Mouse (Mus musculus): Measurements from ENCODE around the gene Nr3c2. TPM values are rescaled to one million over a fixed set of nuclear protein-coding genes. Genes with fewer than 3 reads are reported as not detected.

Gene Nr3c2
- polyA plus RNA-seq, 1 experiment from 2014 or later, result 3.0 TPM

DNA sequence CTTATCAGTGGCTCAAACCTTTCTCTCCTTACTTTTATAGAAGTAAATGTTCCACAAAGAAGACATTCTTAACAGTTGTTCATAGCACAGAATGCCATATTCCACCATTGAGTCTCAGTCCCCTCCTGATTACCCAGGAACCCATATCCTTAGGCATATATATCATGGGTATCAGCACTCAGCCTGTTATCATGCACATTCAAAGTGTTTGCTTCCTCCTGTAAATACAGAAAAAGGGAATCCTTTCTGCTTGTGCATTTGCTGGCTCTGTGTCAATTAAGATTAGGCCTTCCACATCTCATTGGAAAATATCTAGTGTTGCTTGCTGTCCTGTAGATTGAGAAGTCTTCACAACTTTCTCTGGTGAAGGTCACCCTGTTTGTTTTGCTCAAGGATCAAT, 12.0 kb downstream of the Nr3c2 start:
- no peak overlapping the region for H3K4me2 ChIP-seq

DNA sequence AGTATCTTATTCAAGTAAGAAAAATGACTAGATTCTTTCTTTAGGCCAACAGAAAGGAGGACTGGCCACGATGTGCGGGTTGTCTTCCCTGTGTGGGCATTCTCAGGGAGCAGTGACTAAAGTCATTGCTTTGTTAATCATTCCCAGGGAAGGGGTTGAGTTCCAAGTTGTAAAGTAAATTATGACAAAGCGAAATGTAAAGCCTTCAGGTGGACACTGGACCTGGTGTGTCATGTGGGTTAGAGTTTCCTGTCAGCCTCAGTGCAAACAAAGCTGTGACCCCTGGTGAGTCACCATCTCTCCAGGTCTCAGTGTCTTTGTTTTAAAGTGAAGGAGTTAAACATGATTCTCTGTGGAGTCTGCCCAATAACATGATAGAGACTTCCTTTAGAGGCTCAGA, 13.4 kb downstream of the Nr3c2 start:
- WGBS, result 84% methylated on average over 3 of the region's 3 CpGs
- H3K27ac ChIP-seq, result no peak overlapping the region
- no peak for ATAC-seq (ENCODE audit: insufficient number of reproducible peaks, insufficient read depth, low FRiP score, low TSS enrichment, low read depth)
- no peak overlapping the region for H3K4me2 ChIP-seq
- H3K4me1 ChIP-seq, result no peaks in the 10 kb centered on the region
- no peaks in the 10 kb centered on the region for H3K36me3 ChIP-seq
- H3K27me3 ChIP-seq, result no peaks in the 10 kb centered on the region
- no peak overlapping the region for H3K4me3 ChIP-seq
- no peak overlapping the region for H3K9ac ChIP-seq
- no peaks in the 10 kb centered on the region for H3K9me3 ChIP-seq

More for the DNA sequence above, 12.0 kb downstream of the Nr3c2 start:
- Histone ChIP-seq H3K27me3 (no peaks in the 10 kb centered on the region), H3K27ac (no peak overlapping the region), H3K9me3 (no peaks in the 10 kb centered on the region), H3K9ac (no peak overlapping the region), H3K4me3 (no peak overlapping the region), H3K4me1 (no peaks in the 10 kb centered on the region), H3K36me3 (no peaks in the 10 kb centered on the region)
- no peak for ATAC-seq (ENCODE audit: insufficient number of reproducible peaks, insufficient read depth, low FRiP score, low TSS enrichment, low read depth)

DNA sequence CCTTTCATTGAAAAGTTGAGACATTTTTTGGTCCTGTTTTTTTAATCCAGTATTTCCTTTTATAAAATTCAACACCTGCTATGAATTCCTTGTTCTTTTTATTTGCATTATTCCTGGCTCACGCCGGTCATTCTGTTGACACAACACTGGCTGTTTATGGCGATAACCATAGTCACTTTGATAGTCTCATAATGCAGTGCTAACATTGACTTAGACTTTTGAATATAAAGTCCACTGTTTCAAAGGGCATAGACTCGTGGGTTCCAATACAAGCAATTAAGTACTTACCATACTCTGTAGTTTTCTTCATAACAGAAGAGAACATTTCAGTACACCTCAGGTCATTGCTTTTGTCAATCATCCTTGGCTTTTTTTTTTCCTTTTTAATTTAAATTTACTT, 14.0 kb downstream of the Nr3c2 start:
- Histone ChIP-seq H3K27me3 (no peaks in the 10 kb centered on the region), H3K4me2 (no peak overlapping the region), H3K4me3 (no peak overlapping the region), H3K9ac (no peak overlapping the region), H3K27ac (no peak overlapping the region), H3K4me1 (no peaks in the 10 kb centered on the region), H3K36me3 (no peaks in the 10 kb centered on the region), H3K9me3 (no peaks in the 10 kb centered on the region)
- WGBS, result 86% methylated on average over 4 of the region's 4 CpGs
- ATAC-seq (ENCODE audit: insufficient number of reproducible peaks, insufficient read depth, low FRiP score, low TSS enrichment, low read depth), result no peak

DNA sequence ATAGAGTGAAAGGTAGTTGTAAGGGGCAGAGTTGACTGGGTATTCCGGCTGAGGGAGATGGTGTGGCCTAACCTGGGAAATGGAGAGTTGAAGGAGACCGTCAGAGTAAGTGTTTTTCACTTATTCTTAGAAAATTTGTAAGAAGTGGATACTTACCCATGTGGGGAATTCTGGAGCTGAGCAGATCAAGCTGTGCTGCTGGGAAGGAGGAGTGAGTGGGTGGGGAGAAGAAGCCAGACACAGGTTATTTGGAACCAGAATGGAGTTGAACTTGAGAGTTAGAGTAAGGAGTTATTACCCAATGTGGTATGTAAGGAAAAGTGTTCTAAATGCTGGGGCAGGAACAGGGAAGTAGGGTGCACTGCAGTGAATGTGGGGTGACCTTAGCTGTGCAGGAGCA, 16.0 kb downstream of the Nr3c2 start:
- H3K36me3 ChIP-seq, result no peaks in the 10 kb centered on the region
- H3K27ac ChIP-seq, result no peak overlapping the region
- H3K27me3 ChIP-seq, result no peaks in the 10 kb centered on the region
- 90% methylated on average over 2 of the region's 2 CpGs for WGBS
- no peak overlapping the region for H3K4me2 ChIP-seq
- H3K4me1 ChIP-seq, result no peaks in the 10 kb centered on the region
- H3K9ac ChIP-seq, result no peak overlapping the region
- H3K9me3 ChIP-seq, result no peaks in the 10 kb centered on the region
- ATAC-seq (ENCODE audit: insufficient number of reproducible peaks, insufficient read depth, low FRiP score, low TSS enrichment, low read depth), result no peak
- H3K4me3 ChIP-seq, result no peak overlapping the region

DNA sequence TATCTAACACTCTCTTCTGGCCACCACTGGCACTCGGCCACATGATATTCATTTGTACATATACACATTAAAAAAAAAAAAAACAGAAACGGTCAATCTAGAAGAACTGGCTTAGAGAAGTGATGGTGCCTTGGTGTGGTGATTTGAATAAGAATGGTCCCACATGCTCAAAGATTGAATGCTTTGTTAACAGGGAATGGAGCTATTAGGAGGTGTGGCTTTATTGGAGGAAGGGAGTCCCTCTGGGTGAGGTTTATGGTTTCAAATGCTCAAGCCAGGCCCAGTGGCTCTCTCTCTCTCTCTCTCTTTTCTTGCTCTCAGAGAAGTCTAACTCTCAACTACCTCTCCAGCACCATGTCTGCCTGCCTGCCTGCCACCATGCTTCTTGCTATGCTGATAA, 20.3 kb downstream of the Nr3c2 start:
- no peak overlapping the region for H3K4me3 ChIP-seq
- no peak overlapping the region for H3K27ac ChIP-seq
- no peaks in the 10 kb centered on the region for H3K27me3 ChIP-seq
- no peaks in the 10 kb centered on the region for H3K36me3 ChIP-seq
- H3K9me3 ChIP-seq, result no peaks in the 10 kb centered on the region
- no peak overlapping the region for H3K4me2 ChIP-seq
- WGBS, result 90% methylated on average over 2 of the region's 2 CpGs
- H3K4me1 ChIP-seq, result no peaks in the 10 kb centered on the region
- ATAC-seq (ENCODE audit: insufficient number of reproducible peaks, insufficient read depth, low FRiP score, low TSS enrichment, low read depth), result no peak
- no peak overlapping the region for H3K9ac ChIP-seq

DNA sequence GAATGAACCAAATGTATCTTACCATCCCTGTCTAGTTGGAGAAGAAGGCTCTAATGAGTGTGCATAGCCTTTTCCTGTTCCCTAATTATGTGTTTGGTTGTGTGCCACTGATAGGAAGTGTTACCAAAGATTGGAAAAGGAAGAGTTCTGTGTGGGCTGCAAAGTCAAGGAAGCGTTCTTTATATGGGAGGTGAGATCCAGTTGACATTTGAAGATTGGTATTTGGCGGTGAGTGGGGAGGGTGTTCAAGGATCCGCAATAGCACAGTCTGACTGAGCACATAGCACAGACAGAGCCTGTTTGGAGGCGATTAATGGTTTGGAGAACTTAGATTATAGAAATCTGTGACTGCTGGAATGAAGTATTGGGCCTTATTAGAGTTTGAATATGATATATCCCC, 24.9 kb downstream of the Nr3c2 start:
- no peak overlapping the region for H3K9ac ChIP-seq
- H3K4me2 ChIP-seq, result no peak overlapping the region
- no peaks in the 10 kb centered on the region for H3K27me3 ChIP-seq
- no peaks in the 10 kb centered on the region for H3K9me3 ChIP-seq
- H3K4me1 ChIP-seq, result no peaks in the 10 kb centered on the region
- ATAC-seq (ENCODE audit: insufficient number of reproducible peaks, insufficient read depth, low FRiP score, low TSS enrichment, low read depth), result no peak
- no peak overlapping the region for H3K4me3 ChIP-seq
- H3K27ac ChIP-seq, result no peak overlapping the region
- H3K36me3 ChIP-seq, result no peaks in the 10 kb centered on the region
- WGBS, result 94% methylated on average over 4 of the region's 4 CpGs

DNA sequence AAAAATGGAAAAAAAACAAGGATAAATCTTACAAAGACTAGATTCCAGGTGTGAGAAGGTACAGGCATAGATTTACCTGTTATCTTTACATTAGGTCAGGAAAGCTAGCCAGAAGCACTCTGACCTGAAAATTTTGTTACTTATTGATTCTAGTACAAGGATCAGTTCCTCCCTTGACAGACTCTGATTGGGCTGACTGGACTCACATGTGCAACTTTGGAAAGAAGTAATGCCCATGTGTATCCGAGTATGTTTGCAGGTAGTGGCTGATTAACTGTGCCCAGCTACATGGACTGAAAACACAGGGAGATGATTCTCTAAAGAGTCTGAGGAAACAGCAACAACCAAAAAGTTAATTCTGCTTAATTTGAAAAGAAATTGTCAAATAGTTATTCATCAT, 29.1 kb downstream of the Nr3c2 start:
- no peaks in the 10 kb centered on the region for H3K4me1 ChIP-seq
- no peak overlapping the region for H3K4me3 ChIP-seq
- H3K9ac ChIP-seq, result no peak overlapping the region
- no peak overlapping the region for H3K27ac ChIP-seq
- H3K36me3 ChIP-seq, result no peaks in the 10 kb centered on the region
- H3K27me3 ChIP-seq, result no peaks in the 10 kb centered on the region
- 82% methylated on average over 1 of the region's 1 CpGs for WGBS
- ATAC-seq (ENCODE audit: insufficient number of reproducible peaks, insufficient read depth, low FRiP score, low TSS enrichment, low read depth), result no peak
- H3K9me3 ChIP-seq, result no peaks in the 10 kb centered on the region
- H3K4me2 ChIP-seq, result no peak overlapping the region

DNA sequence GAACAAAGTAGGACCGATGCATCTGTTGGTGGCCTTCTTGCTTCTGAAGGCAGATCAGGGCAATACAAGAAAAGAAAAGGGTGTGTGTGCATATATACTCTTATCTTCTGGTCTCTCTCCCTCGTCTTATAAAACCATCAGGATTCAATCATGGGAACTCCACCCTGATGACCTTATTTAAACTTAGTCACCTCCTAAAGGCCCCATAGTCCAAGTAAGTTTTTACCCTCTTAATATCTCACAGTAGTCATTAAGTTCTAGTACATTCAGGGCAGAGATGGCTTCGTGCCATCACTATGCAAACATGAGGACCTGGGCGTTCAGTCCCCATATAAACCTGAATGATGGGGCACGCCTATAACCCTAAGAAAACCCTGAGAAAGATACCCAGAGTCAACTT, 29.6 kb downstream of the Nr3c2 start:
- Histone ChIP-seq H3K36me3 (no peaks in the 10 kb centered on the region), H3K4me3 (no peak overlapping the region), H3K27ac (no peak overlapping the region), H3K9ac (no peak overlapping the region), H3K27me3 (no peaks in the 10 kb centered on the region), H3K9me3 (no peaks in the 10 kb centered on the region), H3K4me1 (no peaks in the 10 kb centered on the region), H3K4me2 (no peak overlapping the region)
- ATAC-seq (ENCODE audit: insufficient number of reproducible peaks, insufficient read depth, low FRiP score, low TSS enrichment, low read depth), result no peak
- WGBS, result 80% methylated on average over 5 of the region's 5 CpGs

DNA sequence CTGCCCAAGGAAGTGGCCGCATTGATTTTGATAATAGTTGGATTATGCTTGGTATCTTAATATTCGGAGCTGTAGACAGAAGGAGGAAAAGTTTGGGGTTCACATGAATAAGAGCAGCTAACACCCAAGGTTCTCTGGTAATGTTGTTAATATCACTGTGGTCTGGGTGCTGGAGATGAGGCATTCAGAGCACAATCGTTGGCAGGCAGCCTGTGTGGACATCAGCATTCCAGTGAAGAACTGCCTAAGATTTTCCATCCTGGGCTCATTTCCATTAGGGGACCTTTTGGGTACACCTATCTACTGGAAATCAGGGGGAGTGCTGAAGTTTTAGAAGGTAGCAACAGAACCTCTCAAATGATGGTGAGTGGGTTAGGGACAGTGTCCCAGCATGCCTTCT, 65.8 kb downstream of the Nr3c2 start:
- Histone ChIP-seq H3K36me3 (no peaks in the 10 kb centered on the region), H3K4me2 (no peak overlapping the region), H3K9me3 (no peaks in the 10 kb centered on the region), H3K9ac (no peak overlapping the region), H3K4me1 (no peaks in the 10 kb centered on the region), H3K27me3 (no peaks in the 10 kb centered on the region), H3K27ac (no peak overlapping the region), H3K4me3 (no peak overlapping the region)
- no peak for ATAC-seq (ENCODE audit: insufficient number of reproducible peaks, insufficient read depth, low FRiP score, low TSS enrichment, low read depth)
- 92% methylated on average over 3 of the region's 3 CpGs for WGBS

DNA sequence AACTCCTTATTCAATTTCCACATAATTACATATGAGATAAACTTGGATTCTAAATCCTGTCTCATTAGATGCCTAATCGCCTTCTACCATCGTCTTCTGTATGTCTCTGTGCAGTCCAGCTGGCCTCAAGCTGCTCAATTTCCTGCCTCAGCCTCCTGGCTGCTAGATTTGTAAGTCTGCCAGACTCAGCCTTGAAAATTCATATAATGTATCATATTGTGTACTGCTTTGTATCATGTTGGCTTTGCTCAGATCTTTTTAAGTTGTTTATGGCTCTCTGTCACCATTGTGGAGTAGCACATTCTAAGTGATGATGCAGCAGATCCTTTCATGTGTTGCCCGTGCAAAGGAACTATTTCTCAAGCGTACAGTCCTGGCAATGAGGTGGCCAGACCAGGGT, 71.9 kb downstream of the Nr3c2 start:
- Histone ChIP-seq H3K27ac (no peak overlapping the region), H3K4me1 (peaks cover 7% of the 10 kb centered on the region; the same call in 1 of the 2 replicates), H3K4me3 (no peak overlapping the region), H3K9me3 (no peaks in the 10 kb centered on the region), H3K36me3 (no peaks in the 10 kb centered on the region), H3K4me2 (no peak overlapping the region), H3K27me3 (no peaks in the 10 kb centered on the region), H3K9ac (no peak overlapping the region)
- 83% methylated on average over 4 of the region's 4 CpGs for WGBS
- ATAC-seq (ENCODE audit: insufficient number of reproducible peaks, insufficient read depth, low FRiP score, low TSS enrichment, low read depth), result no peak

DNA sequence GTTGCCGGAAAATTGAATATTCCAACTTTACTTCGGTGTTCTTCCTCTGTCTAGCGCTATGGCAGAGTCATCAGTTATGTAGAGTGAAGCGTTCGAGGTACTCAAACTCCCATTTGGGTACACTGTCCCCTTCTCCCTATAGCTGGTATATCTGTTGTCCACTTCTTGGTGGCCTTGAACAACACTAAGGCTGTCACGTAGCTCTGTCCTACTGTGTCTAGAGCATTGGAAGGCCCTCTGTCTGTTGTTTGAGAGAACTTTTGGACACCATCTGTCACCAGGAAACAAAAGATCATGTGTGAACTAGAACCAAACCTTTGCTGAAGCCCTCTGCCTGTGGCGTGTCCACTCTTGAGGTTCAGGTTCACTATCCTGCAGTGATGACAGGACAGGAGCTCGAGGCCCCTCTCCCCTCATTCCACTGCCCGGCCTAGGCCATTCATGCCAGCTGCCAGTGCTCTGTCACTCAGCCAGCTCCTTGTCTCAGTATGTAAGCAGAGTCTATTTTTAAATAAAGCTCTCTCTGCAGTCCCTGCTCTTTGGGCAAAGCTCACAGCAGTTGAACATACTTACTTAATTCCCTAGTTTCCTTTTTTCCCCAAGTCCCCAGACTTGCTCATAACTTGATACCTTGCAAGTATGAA, 72.6 kb downstream of the Nr3c2 start:
- no peak overlapping the region for H3K27ac ChIP-seq
- no peaks in the 10 kb centered on the region for H3K9me3 ChIP-seq
- H3K9ac ChIP-seq, result no peak overlapping the region
- no peaks in the 10 kb centered on the region for H3K27me3 ChIP-seq
- 89% methylated on average over 9 of the region's 9 CpGs for WGBS
- H3K4me3 ChIP-seq, result no peak overlapping the region
- no peaks in the 10 kb centered on the region for H3K36me3 ChIP-seq
- ATAC-seq (ENCODE audit: insufficient number of reproducible peaks, insufficient read depth, low FRiP score, low TSS enrichment, low read depth), result no peak
- H3K4me1 ChIP-seq, result peaks cover 7% of the 10 kb centered on the region; the same call in 1 of the 2 replicates
- H3K4me2 ChIP-seq, result no peak overlapping the region

DNA sequence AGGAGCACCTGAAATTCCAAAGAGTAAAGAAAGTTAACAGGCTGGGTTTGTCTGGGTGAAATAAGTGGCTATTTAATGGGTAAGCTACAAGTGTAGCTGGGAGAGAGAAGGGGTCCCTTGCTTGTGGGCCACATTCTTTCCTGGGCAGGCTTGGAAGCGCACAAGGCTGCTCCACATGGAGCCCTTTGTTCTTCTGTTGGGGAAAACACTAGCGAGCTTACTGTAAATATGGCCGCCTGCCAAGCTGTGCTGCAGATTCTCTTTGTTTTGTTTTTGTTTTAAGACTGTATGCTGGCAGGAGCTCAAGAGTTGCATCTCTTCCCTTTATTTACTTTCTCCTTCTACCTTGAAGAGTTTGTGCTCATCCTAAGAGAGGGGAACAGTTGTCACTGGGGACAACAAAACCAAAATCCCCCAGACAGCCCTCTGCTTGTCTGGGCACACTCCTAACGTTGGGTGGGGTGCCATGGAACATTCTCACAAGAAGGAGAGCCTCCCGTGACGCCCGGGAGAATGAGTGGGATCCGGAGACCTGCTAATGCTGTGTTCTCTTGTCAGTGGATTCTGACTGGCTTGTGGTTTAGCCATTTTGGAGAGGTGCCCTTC, 73.8 kb downstream of the Nr3c2 start:
- ATAC-seq (ENCODE audit: insufficient number of reproducible peaks, insufficient read depth, low FRiP score, low TSS enrichment, low read depth), result 0 out of 2 replicates have a peak, but pooled peaks have one; percentile 37
- Histone ChIP-seq H3K4me3 (no peak overlapping the region), H3K27me3 (no peaks in the 10 kb centered on the region), H3K36me3 (no peaks in the 10 kb centered on the region), H3K9ac (no peak overlapping the region), H3K4me1 (peaks cover 7% of the 10 kb centered on the region; the same call in 1 of the 2 replicates), H3K9me3 (no peaks in the 10 kb centered on the region), H3K4me2 (no peak overlapping the region), H3K27ac (peak overlapping the region; percentile 74)
- WGBS, result 43% methylated on average over 8 of the region's 8 CpGs
